Mouse (Mus musculus): ENCODE results near the gene Man1a. TPM values are rescaled to one million over a fixed set of nuclear protein-coding genes. Genes with fewer than 3 reads are reported as not detected.

Gene Man1a
- polyA plus RNA-seq (2016; fragmentation: Nextera tagmentation; extraction: Ambion mirVana): 5.3 and 6.4 TPM in 2 replicates

DNA sequence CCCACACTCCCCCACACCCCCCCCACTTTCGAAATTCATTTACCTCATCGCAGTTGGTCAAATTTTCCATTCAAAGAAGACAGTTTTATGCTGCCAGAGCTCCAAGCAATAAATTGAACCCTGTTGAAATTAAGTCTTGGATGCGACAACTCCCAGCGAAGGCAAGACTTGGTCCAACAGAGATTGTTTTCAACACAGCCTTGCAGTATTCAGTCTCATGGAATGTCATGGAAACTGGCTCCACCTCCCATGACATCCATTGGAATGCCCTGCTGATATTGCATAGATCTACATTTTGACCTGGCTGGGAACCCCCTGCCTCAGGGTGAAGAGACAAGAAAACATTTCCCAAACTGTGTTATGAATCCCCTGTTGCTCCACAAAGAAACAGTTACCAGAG, at the start of gene Man1a:
Gene Man1a (minus strand): TSS at position 190 of the 400 bp plus-strand sequence.
- H3K36me3 ChIP-seq: no peaks in the 10 kb centered on the region
- H3K27ac ChIP-seq: no peak within 1 kb of the TSS
- peak within 1 kb of the TSS; percentile 99 for H3K4me2 ChIP-seq (replicated peaks)
- ATAC-seq (ENCODE audit: low FRiP score): no peak
- peaks cover 7% of the 10 kb centered on the region for H3K27me3 ChIP-seq
- 6% methylated on average over 4 of the region's 4 CpGs for WGBS
- H3K9me3 ChIP-seq (replicated peaks): no peaks in the 10 kb centered on the region
- H3K9ac ChIP-seq: peak within 1 kb of the TSS; percentile 55
- peak within 1 kb of the TSS; percentile 70 for H3K4me3 ChIP-seq
- peaks cover 10% of the 10 kb centered on the region for H3K4me1 ChIP-seq

DNA sequence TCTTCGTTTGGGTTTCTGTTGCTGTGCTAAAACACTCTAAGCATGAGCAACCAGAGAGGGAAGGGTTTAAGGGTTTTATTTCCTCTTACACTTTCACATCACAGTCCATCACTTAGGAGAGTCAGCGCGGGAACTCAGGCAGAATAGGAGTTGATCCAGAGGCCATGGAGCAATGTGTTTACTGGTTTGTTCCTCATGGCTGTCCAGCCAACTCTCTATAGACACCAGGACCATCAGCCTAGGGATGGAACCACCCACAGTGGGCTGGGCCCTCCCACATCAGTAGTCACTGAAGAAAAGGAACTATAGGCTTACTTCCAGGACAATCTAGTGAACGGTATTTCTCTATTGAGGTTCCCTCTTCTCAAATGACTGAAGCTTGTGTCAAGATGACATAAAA, 45.4 kb upstream of the Man1a start:
- no peak overlapping the region for H3K4me2 ChIP-seq (replicated peaks)
- 89% methylated on average over 4 of the region's 4 CpGs for WGBS
- no peak overlapping the region for H3K27ac ChIP-seq
- no peaks in the 10 kb centered on the region for H3K4me1 ChIP-seq
- no peaks in the 10 kb centered on the region for H3K36me3 ChIP-seq
- no peaks in the 10 kb centered on the region for H3K27me3 ChIP-seq
- ATAC-seq (ENCODE audit: low FRiP score): no peak
- no peak overlapping the region for H3K4me3 ChIP-seq
- H3K9me3 ChIP-seq (replicated peaks): no peaks in the 10 kb centered on the region
- H3K9ac ChIP-seq: no peak overlapping the region

DNA sequence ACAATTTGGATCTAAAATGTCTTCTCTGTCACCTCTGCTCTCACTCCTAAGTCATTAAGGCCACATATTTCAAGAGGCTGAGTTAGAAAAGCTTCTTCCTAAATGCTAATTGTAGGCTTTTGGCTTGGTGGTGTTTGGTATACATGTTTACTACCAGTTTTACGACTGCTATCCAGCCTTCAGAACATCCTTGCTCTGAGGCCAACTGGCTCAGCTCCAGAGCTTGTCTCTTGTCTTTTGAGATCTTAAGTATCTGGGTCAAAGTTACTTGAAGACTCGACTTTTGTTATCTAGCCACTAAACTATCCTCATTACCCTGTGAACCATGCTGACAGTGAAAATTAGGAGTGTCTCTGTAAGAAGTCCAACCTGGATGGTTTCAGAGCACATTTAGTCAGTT, 44.0 kb upstream of the Man1a start:
- WGBS: 83% methylated on average over 2 of the region's 2 CpGs
- no peak overlapping the region for H3K4me3 ChIP-seq
- no peaks in the 10 kb centered on the region for H3K36me3 ChIP-seq
- H3K4me1 ChIP-seq: no peaks in the 10 kb centered on the region
- H3K9me3 ChIP-seq (replicated peaks): no peaks in the 10 kb centered on the region
- no peak for ATAC-seq (ENCODE audit: low FRiP score)
- no peak overlapping the region for H3K4me2 ChIP-seq (replicated peaks)
- H3K27me3 ChIP-seq: no peaks in the 10 kb centered on the region
- H3K9ac ChIP-seq: no peak overlapping the region
- H3K27ac ChIP-seq: no peak overlapping the region

DNA sequence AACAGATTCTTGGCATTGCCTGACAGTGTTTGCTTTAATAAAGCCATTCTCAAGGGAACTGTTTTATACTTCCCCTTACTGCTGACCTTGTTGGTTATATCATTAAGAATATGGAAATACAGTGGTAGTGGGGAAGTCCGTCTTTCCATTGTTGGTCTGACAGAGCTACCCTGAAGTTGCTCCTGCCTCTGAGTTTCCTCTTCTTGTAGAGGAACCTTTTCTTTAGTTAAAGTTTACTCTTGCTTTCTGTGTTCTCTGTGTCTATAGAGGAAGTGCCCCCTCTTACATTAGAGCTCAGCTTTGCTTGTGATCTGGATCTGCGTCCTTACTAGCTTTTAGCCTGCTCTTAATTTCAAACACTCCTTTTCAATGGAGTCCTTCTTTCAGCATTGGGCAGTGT, 42.9 kb upstream of the Man1a start:
- 87% methylated on average over 2 of the region's 2 CpGs for WGBS
- H3K36me3 ChIP-seq: no peaks in the 10 kb centered on the region
- H3K27ac ChIP-seq: no peak overlapping the region
- H3K27me3 ChIP-seq: no peaks in the 10 kb centered on the region
- no peaks in the 10 kb centered on the region for H3K4me1 ChIP-seq
- ATAC-seq (ENCODE audit: low FRiP score): no peak
- H3K9me3 ChIP-seq (replicated peaks): no peaks in the 10 kb centered on the region
- H3K4me2 ChIP-seq (replicated peaks): no peak overlapping the region
- H3K9ac ChIP-seq: no peak overlapping the region
- H3K4me3 ChIP-seq: no peak overlapping the region

DNA sequence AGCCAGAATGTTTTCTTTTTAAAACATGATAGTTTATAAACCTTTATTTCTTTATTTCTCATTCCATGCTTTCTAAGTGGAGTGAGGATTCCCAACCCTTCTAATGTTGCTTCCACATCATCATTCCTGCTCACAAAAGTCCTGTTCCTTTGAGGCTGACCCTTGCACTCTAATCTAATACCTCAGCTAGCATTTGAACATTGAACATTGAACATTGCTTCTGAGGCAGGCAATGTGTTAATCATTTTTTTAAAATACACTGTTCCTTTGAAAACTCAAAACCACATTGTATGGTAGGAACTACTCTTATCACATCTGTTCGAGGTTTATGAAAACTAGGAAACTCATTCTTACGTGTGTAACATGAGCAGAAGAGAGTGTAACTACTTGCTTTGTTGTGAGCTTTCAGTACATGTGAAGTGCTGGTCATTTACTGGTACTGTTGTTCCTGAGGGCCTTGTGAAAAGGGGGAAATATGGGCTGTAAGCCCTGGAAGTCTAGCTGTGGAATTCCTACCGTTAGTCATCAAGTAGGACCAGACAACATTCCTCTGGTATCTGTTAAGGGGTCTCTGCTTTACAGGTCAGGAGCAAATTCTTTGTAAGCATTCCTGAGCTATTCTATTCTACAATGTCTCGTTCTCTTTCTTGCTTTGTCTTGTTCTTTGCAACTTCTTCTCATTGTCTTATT, 42.0 kb upstream of the Man1a start:
- Histone ChIP-seq H3K27ac (no peak overlapping the region), H3K4me1 (no peaks in the 10 kb centered on the region), H3K9ac (no peak overlapping the region), H3K36me3 (no peaks in the 10 kb centered on the region), H3K4me3 (no peak overlapping the region), H3K9me3 (replicated peaks) (no peaks in the 10 kb centered on the region), H3K27me3 (no peaks in the 10 kb centered on the region), H3K4me2 (replicated peaks) (no peak overlapping the region)
- ATAC-seq (ENCODE audit: low FRiP score): no peak
- 79% methylated on average over 4 of the region's 4 CpGs for whole genome bisulfite sequencing

DNA sequence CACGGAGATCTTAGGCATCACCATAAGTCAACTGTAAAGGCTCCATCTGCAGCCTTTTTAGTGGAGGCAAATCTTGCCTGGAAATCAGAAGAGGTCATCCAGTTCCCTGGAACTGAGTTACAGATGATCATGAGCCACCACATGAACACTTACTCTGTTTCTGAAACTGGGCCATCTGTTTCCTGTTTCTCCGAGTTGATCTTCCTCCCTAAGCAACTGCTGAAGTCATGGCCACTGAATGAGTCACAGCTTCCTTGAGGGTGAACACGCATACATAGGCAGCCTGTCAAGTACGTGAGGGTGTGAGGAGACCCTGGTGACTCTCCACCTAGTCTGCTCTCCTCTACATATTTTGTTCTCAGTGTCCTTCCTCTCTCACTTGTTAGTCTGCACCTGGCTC, 41.4 kb upstream of the Man1a start:
- no peak overlapping the region for H3K27ac ChIP-seq
- H3K4me2 ChIP-seq (replicated peaks): no peak overlapping the region
- H3K4me1 ChIP-seq: no peaks in the 10 kb centered on the region
- H3K9ac ChIP-seq: no peak overlapping the region
- no peaks in the 10 kb centered on the region for H3K27me3 ChIP-seq
- no peaks in the 10 kb centered on the region for H3K9me3 ChIP-seq (replicated peaks)
- WGBS: 77% methylated on average over 4 of the region's 4 CpGs
- no peak for ATAC-seq (ENCODE audit: low FRiP score)
- H3K36me3 ChIP-seq: no peaks in the 10 kb centered on the region
- H3K4me3 ChIP-seq: no peak overlapping the region

DNA sequence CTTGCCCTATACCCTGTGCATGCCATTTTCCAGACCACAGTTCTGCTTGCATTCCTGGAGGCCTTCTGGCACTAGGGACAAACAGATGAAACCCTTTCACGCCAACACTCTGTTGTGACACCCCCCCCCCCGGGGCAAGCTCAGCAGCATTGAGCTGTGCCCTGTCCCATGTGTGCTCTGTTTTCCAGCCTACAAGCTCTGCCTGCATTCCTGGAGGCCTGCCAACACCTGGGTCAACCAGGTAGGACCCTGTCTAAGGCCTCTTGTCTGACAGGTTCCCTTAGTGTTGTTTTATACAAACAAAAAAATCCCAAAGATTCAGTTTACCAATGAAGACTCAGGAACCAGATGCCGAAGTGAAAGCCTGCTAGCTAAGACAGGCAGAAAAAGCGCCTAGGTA, 27.3 kb upstream of the Man1a start:
- H3K36me3 ChIP-seq: no peaks in the 10 kb centered on the region
- H3K9me3 ChIP-seq (replicated peaks): no peaks in the 10 kb centered on the region
- no peak for ATAC-seq (ENCODE audit: low FRiP score)
- H3K9ac ChIP-seq: no peak overlapping the region
- no peak overlapping the region for H3K4me3 ChIP-seq
- 78% methylated on average over 4 of the region's 4 CpGs for WGBS
- H3K27me3 ChIP-seq: no peaks in the 10 kb centered on the region
- H3K4me2 ChIP-seq (replicated peaks): no peak overlapping the region
- H3K4me1 ChIP-seq: no peaks in the 10 kb centered on the region
- no peak overlapping the region for H3K27ac ChIP-seq

DNA sequence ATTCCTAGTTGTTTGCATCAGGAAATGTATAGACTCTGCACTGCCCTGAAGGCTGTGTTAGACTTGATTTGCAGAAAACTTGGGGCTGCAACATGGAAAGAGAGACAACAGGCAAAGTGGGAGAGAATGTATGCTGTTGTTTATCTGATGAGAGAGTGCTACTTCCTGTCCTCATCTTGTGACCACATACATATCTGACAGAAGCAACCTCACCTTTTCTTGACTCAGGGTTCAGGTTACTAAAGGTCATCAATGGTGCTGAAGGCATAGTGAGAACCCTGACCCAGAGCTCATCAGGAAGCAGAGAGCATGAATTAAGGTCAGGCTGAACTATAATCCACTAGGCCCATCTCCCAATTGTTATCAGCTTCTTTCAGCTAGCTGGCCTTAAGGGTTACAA, 15.7 kb upstream of the Man1a start:
- Histone ChIP-seq H3K4me1 (no peaks in the 10 kb centered on the region), H3K27me3 (no peaks in the 10 kb centered on the region), H3K4me3 (no peak overlapping the region), H3K27ac (no peak overlapping the region), H3K4me2 (replicated peaks) (no peak overlapping the region), H3K9ac (no peak overlapping the region), H3K9me3 (replicated peaks) (no peaks in the 10 kb centered on the region), H3K36me3 (no peaks in the 10 kb centered on the region)
- no peak for ATAC-seq (ENCODE audit: low FRiP score)

DNA sequence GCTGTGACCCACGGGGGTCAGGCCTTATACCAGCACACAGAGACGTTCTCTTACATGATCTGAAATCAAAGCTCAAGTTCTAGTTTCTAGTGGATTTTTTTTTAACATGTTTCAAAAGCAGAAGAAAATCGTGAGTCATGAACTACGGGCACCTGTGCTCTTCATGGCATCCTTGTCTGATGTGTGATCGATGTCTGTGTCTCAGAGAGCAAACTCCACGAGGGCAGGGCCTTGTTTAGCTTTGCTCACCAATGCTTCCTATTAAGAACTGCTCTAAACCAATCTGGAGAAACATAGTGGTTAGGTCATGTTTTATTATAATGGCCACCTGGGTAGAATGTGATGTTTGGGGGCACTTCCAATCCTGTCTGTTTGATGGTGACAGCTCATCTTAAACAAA, 13.5 kb upstream of the Man1a start:
- H3K4me1 ChIP-seq: no peaks in the 10 kb centered on the region
- no peaks in the 10 kb centered on the region for H3K9me3 ChIP-seq (replicated peaks)
- no peak overlapping the region for H3K4me2 ChIP-seq (replicated peaks)
- no peaks in the 10 kb centered on the region for H3K27me3 ChIP-seq
- H3K27ac ChIP-seq: no peak overlapping the region
- no peak for ATAC-seq (ENCODE audit: low FRiP score)
- H3K4me3 ChIP-seq: no peak overlapping the region
- 87% methylated on average over 6 of the region's 6 CpGs for WGBS
- no peaks in the 10 kb centered on the region for H3K36me3 ChIP-seq
- H3K9ac ChIP-seq: no peak overlapping the region

DNA sequence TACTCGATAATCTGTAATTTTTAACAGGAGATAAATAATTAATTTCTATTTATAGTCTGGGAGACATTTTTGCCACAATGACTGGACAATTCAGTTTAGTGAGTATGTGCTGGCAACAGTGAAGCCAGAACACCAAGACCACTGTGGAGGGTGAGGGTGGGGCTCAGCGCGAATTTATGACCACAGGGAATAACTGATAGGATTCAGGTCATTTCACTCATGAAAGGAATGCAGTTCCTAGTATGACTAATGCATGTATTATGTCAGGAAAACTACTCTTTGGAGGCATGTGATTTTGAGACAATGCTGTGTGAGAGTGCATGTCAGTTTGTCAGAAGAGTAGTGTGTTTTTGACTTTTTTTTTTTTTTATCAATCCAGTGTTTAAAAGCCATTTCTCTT, 10.9 kb upstream of the Man1a start:
- H3K4me3 ChIP-seq: no peak overlapping the region
- no peaks in the 10 kb centered on the region for H3K4me1 ChIP-seq
- H3K4me2 ChIP-seq (replicated peaks): no peak overlapping the region
- H3K9ac ChIP-seq: no peak overlapping the region
- WGBS: 80% methylated on average over 3 of the region's 3 CpGs
- H3K9me3 ChIP-seq (replicated peaks): no peaks in the 10 kb centered on the region
- H3K27ac ChIP-seq: no peak overlapping the region
- no peaks in the 10 kb centered on the region for H3K36me3 ChIP-seq
- no peak for ATAC-seq (ENCODE audit: low FRiP score)
- no peaks in the 10 kb centered on the region for H3K27me3 ChIP-seq

DNA sequence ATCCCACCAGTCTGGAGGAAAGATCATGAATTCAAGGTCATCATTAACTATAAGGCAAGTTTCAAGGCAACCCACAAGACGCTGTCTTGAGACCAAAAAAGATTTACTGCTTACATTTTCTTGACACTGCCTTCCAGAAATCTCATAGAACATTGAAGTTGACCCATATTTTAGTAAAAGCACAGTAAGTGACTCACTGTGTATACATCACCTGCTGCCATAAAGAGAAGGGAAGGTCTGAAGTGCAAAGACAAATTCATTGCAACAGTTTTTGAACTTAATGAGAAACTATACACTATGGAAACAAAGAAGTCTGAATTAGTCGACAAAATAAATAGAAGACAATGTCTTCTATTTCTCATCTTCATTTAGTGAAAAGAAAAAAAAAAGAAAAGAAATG, 8.7 kb upstream of the Man1a start:
- no peak for ATAC-seq (ENCODE audit: low FRiP score)

DNA sequence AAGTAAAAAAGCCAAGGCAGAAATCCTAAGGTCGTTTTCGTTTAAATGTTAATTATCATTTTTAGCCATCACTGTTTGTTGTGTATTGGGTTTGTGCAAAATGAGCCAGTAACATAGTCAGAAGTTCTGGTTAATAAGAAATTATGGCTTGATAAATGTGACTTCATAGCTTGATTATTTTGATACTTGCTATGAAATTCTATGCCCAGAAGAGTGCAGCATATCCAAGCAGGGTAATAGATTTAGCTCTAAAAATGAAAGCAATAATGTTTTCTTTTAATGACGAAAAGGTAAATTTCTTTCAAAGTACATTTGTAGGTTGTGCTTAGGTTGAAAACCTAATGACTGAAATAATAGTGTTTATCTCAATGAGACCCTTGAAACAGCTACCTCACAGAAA, 596 bp upstream of the Man1a start:
- no peak for ATAC-seq (ENCODE audit: low FRiP score)
- Histone ChIP-seq H3K4me1 (peaks cover 10% of the 10 kb centered on the region), H3K4me2 (replicated peaks) (no peak overlapping the region), H3K27ac (no peak overlapping the region), H3K4me3 (no peak overlapping the region), H3K27me3 (peaks cover 7% of the 10 kb centered on the region), H3K9ac (no peak overlapping the region), H3K9me3 (replicated peaks) (no peaks in the 10 kb centered on the region), H3K36me3 (no peaks in the 10 kb centered on the region)
- 63% methylated on average over 3 of the region's 3 CpGs for WGBS

More for the DNA sequence above, 8.7 kb upstream of the Man1a start:
- no peak overlapping the region for H3K9ac ChIP-seq
- no peaks in the 10 kb centered on the region for H3K9me3 ChIP-seq (replicated peaks)
- no peak overlapping the region for H3K27ac ChIP-seq
- WGBS: 89% methylated on average over 2 of the region's 2 CpGs
- H3K4me2 ChIP-seq (replicated peaks): no peak overlapping the region
- H3K4me1 ChIP-seq: no peaks in the 10 kb centered on the region
- no peaks in the 10 kb centered on the region for H3K27me3 ChIP-seq
- H3K4me3 ChIP-seq: no peak overlapping the region
- no peaks in the 10 kb centered on the region for H3K36me3 ChIP-seq

DNA sequence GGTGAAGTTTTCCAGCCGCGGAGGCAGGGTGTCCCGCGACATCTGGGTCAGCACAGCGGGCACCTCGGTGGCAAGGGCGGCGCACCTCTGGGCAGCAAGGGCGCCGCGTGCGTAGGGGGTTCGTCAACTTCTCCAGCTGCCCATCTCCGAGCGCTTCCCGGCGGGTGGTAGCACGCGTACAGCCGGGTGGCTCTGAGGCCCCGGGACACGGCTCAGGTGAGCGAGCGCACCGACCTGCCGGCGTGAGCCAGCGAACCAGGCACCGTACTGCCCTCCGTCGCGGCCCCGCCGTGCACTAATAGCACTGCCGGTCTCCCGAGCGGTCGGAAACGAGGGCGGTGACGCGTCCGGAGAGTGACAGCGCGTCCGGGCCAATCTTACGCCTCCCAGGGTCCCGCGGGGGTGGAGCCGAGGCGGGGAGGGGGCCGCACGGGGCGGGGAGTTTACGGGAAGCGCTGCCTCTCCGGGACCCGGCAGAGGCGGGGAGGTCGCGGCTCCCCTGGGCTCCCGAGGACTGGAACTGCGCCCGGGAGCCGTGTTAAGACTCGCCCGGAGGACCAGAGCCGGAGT, 883 bp downstream of the Man1a start:
- ATAC-seq (ENCODE audit: low FRiP score): peak; percentile 98
- 1% methylated on average over 58 of the region's 68 CpGs for WGBS
- peaks cover 10% of the 10 kb centered on the region for H3K4me1 ChIP-seq
- H3K27ac ChIP-seq: no peak overlapping the region
- H3K36me3 ChIP-seq: no peaks in the 10 kb centered on the region
- H3K9ac ChIP-seq: peak overlapping the region; percentile 55
- H3K27me3 ChIP-seq: peaks cover 7% of the 10 kb centered on the region
- peak overlapping the region; percentile 70 for H3K4me3 ChIP-seq
- H3K9me3 ChIP-seq (replicated peaks): no peaks in the 10 kb centered on the region
- H3K4me2 ChIP-seq (replicated peaks): peak overlapping the region; percentile 99

Data from hindbrain, embryonic 12.5 days (tissue).